Mouse (Mus musculus) layer of hippocampus, adult 8-10 months (tissue): Measurements from ENCODE around the gene Tctn1. TPM values are rescaled to one million over a fixed set of nuclear protein-coding genes. Genes with fewer than 3 reads are reported as not detected.
A peak's percentile ranks its signal among the peaks of the same experiment; 100 is the strongest.

Experiments
- DNase-seq, 2 experiments: peaks; one replicate each; pipeline ENCODE4 v3.0.0; 2022; ENCODE audit warnings: low spot score in 2 of 2
- total RNA-seq, 4 experiments: library from RNA; stranded (reverse); gene quantifications; 2 replicates each; pipeline ENCODE4 v1.2.4; 2022

Gene Tctn1
- 10 to 100 TPM; 14.7 to 17.7 (median 16.1) TPM for total RNA-seq

- peak; percentile 74 to 75 for DNase-seq
These were observed at the start of gene Tctn1 for GRCm38 (mm10) chr5:122263933-122264905. Tctn1 (minus strand) TSS chr5:122264460.

GRCm38 (mm10) chr5:122312942-122313684, 48.9 kb upstream of the Tctn1 start:
- no peak for DNase-seq

DNA sequence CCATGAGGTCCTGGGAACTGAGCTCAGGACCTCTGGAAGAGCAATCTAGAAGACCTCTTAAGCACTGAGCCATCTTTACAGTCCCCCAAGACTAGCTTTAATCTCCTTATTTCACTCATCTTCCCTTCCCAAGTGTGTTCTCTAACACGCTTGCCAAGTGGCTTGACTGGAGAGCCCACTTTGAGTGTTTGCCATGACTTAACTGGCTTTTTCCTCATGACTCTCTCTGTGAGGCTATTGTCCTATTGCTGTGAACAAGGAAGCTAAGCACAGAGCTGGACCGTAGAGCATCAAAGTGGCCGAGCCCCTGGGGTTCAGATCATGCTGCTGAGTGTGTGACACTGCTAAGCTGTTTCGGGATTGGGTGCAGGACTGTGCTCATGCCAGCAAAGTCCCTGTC, 48.1 kb upstream of the Tctn1 start:
- DNase-seq, result no peak

GRCm38 (mm10) chr5:122311692-122312091, 47.4 kb upstream of the Tctn1 start:
- no peak for DNase-seq

- no peak for DNase-seq
These were observed 46.4 kb upstream of the Tctn1 start for GRCm38 (mm10) chr5:122310699-122311098.

DNA sequence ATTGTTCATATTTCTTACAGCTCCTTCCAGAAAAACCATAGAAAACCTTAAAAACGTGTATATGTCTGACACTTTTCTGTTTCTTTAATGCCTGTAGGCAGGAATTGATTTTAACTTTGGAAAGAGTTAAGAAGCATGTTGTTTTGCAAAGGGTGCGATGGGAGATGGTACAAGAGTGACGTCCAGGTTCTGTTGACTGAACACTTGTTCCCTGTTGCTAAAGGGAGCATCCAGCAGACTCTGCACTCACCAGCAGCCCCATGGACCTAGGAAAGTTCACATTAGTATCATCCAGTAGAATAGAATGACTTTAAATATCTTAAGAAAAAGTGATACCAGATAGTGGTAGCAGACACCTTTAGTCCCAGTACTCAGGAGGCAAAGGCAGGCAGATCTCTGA, 42.3 kb upstream of the Tctn1 start:
- DNase-seq, result no peak

GRCm38 (mm10) chr5:122305472-122305871, 41.2 kb upstream of the Tctn1 start:
- DNase-seq, result no peak

DNA sequence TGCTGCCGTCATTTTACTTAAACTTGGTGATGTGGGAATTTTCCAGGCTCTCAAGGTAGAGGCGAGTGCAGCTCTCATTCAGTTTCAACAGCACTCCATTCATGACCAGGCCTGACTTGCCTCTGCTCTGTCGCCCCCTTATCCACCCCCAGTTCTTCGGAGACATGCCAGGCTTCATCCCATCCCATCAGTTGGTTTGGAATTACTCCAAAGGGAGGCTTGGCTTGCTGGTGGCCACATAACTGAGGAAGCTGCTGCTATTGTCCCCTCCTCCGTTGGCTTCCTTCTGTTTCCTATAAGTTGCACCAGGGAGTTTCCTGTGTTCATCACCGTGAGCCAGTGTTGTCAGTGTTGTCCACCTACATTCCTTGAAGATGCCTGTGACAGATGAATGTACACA, 40.3 kb upstream of the Tctn1 start:
- DNase-seq, result no peak

DNA sequence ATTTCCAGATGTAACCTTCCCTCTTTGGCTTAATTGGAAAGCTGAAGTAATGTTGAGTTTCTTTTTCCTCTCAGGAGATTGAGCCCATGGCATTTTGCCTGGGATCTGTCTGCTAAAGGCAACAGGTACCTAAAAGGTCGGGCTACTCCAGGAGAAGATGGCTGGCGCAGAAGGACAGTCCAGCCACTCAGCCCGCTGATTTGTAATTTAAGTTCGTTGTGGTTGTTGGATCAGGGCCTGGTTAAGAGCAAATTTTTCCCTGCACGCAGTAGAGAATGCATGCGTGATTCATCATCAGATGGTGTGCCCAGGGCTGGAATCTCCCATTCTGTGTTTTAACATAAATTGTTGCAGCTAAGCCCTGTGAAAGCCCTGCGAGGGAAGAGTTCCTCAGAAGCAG, 39.7 kb upstream of the Tctn1 start:
- DNase-seq, result no peak

DNA sequence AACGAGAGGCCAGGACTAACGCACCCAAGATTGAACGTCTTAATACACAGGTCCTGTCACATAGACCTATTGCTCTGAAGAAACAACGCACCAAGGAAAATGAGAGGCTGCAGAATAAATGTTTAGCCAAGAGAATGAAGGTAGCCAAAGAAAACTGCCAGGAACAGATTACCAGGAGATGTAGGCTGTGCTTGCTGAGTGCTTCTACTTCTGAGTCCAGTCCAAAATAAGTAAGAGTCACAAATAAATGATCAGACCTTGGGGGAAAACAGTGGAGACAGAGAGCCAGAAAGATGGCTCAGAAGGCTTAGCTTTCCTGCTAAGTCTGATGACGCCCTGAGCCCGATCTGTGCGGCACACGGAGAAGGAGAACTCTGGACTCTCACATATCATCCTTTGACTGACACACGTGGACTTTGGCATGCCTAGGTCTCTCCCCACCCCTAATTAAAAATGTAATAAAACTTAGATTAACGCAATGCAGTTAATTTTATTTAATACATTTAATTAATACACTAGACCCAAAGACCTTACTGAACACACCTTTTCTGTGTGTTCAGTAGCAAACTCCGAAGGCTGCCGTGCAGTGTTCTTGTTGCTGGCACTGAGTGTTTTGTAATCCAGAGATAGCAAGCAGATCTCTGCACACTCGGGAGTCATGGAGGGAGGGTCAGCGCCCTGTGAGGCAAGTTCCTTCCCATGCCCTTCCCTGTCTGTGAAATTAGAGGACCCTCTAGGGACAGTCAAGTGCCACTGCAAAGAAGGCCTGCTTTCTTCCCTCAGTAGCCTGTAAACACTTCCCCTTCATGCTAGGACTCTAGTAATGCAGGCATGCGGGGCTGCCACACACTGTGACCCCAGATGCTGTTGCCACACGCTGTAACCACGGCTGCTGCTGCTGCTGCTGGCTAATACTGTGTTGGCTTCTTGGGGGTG, 38.8 kb upstream of the Tctn1 start:
- DNase-seq, result no peak

- no peak for DNase-seq
These were observed 35.8 kb upstream of the Tctn1 start for GRCm38 (mm10) chr5:122300071-122300518.

- no peak for DNase-seq
These were observed 31.1 kb upstream of the Tctn1 start for GRCm38 (mm10) chr5:122295113-122295935.

GRCm38 (mm10) chr5:122294219-122294735, 30.0 kb upstream of the Tctn1 start:
- DNase-seq, result no peak

- DNase-seq, result no peak
These were observed 28.9 kb upstream of the Tctn1 start for GRCm38 (mm10) chr5:122293131-122293530.

DNA sequence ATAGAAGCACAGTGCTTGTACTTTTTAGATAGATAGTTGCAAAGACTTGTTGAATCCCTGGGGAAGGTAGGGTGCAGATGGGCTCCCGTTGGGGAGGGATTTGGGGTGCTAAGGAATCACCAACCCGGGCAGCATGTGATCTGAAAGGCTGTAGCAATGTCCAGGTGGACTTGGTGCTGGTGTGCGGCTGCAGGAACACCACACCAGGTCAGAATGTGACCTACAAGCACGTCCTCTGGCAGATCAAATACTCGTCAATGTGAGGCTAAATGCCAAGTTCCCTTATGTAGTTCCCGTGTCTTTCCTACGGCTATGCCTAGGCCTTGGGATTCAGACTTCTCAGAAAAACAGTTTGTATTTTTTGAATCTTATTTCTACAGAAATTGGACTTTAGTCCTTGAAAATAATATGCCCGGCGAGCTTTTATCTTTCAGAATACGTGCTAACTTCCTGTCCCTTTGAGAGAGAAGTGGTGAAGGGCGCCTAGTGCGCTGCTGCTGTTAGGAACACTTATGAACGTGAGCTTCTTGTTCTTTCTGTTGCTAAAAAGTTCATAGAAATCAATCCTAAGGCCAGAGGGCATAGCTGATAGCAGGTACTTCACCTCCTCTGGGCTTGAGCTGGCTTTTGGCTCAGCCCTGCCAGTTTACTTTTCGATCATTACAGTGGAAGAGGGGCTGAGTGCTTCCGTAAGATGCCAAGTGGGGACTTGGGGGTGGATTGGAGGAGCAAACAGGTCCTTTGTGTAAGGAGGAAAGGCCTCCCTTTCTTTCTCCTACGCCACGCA, 27.5 kb upstream of the Tctn1 start:
- DNase-seq, result no peak

DNA sequence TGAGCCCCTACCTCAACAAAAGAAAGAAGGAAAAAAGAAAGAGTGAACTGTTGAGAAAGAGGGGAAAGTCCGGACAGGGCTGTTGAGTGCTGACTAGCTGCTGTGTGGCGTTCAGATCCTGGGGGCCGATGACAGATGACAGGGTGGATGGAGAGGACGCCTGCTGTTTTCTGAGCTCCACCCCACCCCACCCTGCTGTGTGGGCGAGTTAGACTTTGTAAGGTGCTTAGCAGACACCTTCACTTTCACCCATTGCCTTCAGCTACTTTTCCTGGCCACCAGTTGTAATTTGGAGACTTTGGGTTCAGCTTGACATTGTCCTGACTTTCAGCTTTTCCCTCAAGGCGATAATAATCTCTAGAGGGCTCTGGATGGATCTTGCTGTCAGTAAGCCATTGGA, 26.9 kb upstream of the Tctn1 start:
- DNase-seq, result no peak

GRCm38 (mm10) chr5:122288147-122288811, 24.0 kb upstream of the Tctn1 start:
- DNase-seq, result no peak

GRCm38 (mm10) chr5:122287026-122287425, 22.8 kb upstream of the Tctn1 start:
- DNase-seq, result no peak

DNA sequence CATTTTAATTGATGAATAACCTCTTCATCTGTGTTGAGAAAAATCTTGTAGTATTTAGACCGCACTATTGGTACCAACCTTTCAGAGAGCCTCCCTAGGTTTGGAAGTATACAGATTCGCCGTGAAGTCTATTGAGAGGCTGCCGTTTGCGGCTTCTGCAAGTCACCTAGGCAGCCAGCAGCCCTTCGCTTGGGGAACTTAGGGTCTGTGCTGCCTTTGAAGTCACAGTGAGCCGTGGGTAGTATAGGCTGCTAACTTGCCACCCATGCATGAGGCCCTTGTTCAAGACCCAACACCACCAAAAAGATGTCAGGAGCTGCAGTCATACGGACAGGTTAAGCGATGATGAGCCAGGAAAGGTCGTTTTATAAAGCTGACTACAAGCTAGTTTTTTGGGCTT, 21.9 kb upstream of the Tctn1 start:
- DNase-seq, result no peak
